Mouse (Mus musculus): ENCODE data around the gene Gpr3. TPM values are rescaled to one million over a fixed set of nuclear protein-coding genes. Genes with fewer than 3 reads are reported as not detected.

Gpr3 gene
- polyA plus RNA-seq, 1 experiment from 2014 or later = not detected

DNA sequence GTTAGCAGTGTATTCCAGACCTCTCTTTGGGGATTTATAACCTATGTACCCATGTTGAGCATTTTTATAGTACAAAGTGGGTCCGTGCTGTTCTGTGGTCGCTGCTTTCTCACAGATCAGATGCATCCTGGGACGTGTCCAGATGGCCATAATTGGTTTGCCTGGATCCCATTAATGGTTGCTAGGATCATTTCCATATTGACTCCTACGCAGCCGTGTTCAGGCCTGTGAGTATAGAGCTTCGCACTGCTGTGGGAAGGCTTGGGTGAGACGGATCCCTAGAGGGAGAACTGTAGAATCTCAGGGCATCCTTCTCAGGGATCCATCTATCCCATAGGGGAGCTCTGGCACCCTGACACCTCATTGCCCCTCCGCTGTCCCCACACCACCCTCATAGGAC is 17.2 kb upstream of the Gpr3 start:
- Histone ChIP-seq H3K4me3 (replicated peaks) (no peak overlapping the region), H3K27ac (no peak overlapping the region), H3K9me3 (replicated peaks) (no peaks in the 10 kb centered on the region), H3K9ac (no peak overlapping the region), H3K4me2 (no peak overlapping the region), H3K4me1 (replicated peaks) (no peaks in the 10 kb centered on the region), H3K27me3 (peaks cover 8% of the 10 kb centered on the region; the same call in 1 of the 2 replicates), H3K36me3 (no peaks in the 10 kb centered on the region)
- 69% methylated on average over 8 of the region's 8 CpGs for WGBS (ENCODE audit: insufficient replicate concordance)
- DNase-seq = no peak
- no peak for ATAC-seq (ENCODE audit: low read depth)

GRCm38 (mm10) chr4:133227636-133228035 is 15.3 kb upstream of the Gpr3 start:
- no peak overlapping the region for H3K9ac ChIP-seq

GRCm38 (mm10) chr4:133226073-133226472 is 13.7 kb upstream of the Gpr3 start:
- Histone ChIP-seq H3K9me3 (replicated peaks) (no peaks in the 10 kb centered on the region), H3K27me3 (peaks cover 39% of the 10 kb centered on the region), H3K4me1 (replicated peaks) (no peaks in the 10 kb centered on the region; the same call in 1 of the 2 replicates), H3K27ac (no peak overlapping the region), H3K4me2 (no peak overlapping the region), H3K4me3 (replicated peaks) (no peak overlapping the region), H3K9ac (no peak overlapping the region), H3K36me3 (no peaks in the 10 kb centered on the region)
- no peak for ATAC-seq (ENCODE audit: low read depth)
- 58% methylated on average over 10 of the region's 10 CpGs for WGBS (ENCODE audit: insufficient replicate concordance)
- DNase-seq = no peak

More at GRCm38 (mm10) chr4:133227636-133228035, 15.3 kb upstream of the Gpr3 start:
- Histone ChIP-seq H3K4me2 (no peak overlapping the region), H3K27ac (no peak overlapping the region), H3K27me3 (peaks cover 23% of the 10 kb centered on the region), H3K4me3 (replicated peaks) (no peak overlapping the region), H3K9me3 (replicated peaks) (no peaks in the 10 kb centered on the region), H3K36me3 (no peaks in the 10 kb centered on the region), H3K4me1 (replicated peaks) (no peaks in the 10 kb centered on the region)
- no peak for DNase-seq
- 42% methylated on average over 8 of the region's 8 CpGs for WGBS (ENCODE audit: insufficient replicate concordance)
- ATAC-seq (ENCODE audit: low read depth) = no peak

GRCm38 (mm10) chr4:133223875-133224274 is 11.5 kb upstream of the Gpr3 start:
- Histone ChIP-seq H3K27me3 (peaks cover 59% of the 10 kb centered on the region), H3K4me3 (replicated peaks) (no peak overlapping the region), H3K9ac (no peak overlapping the region), H3K4me1 (replicated peaks) (peaks cover 8% of the 10 kb centered on the region), H3K36me3 (no peaks in the 10 kb centered on the region), H3K9me3 (replicated peaks) (no peaks in the 10 kb centered on the region), H3K27ac (no peak overlapping the region), H3K4me2 (no peak overlapping the region)
- WGBS (ENCODE audit: insufficient replicate concordance) = 64% methylated on average over 5 of the region's 5 CpGs
- no peak for ATAC-seq (ENCODE audit: low read depth)
- DNase-seq = no peak

GRCm38 (mm10) chr4:133221701-133222100 is 9.4 kb upstream of the Gpr3 start:
- H3K36me3 ChIP-seq = no peaks in the 10 kb centered on the region
- no peak overlapping the region for H3K4me3 ChIP-seq (replicated peaks)
- peaks cover 71% of the 10 kb centered on the region for H3K27me3 ChIP-seq
- ATAC-seq (ENCODE audit: low read depth) (no peak), DNase-seq (no peak)
- WGBS (ENCODE audit: insufficient replicate concordance) = 66% methylated on average over 8 of the region's 8 CpGs
- H3K27ac ChIP-seq = no peak overlapping the region
- no peak overlapping the region for H3K9ac ChIP-seq
- H3K4me1 ChIP-seq (replicated peaks) = peaks cover 12% of the 10 kb centered on the region
- no peak overlapping the region for H3K4me2 ChIP-seq
- H3K9me3 ChIP-seq (replicated peaks) = no peaks in the 10 kb centered on the region

GRCm38 (mm10) chr4:133220656-133221055 is 8.3 kb upstream of the Gpr3 start:
- WGBS (ENCODE audit: insufficient replicate concordance) = 7% methylated on average over 25 of the region's 25 CpGs
- DNase-seq = peak; percentile 40
- Histone ChIP-seq H3K36me3 (no peaks in the 10 kb centered on the region), H3K4me1 (replicated peaks) (peaks cover 12% of the 10 kb centered on the region), H3K9me3 (replicated peaks) (no peaks in the 10 kb centered on the region), H3K9ac (peak overlapping the region; percentile 33; the same call in 1 of the 2 replicates), H3K27ac (no peak overlapping the region), H3K27me3 (peaks cover 65% of the 10 kb centered on the region), H3K4me3 (replicated peaks) (peak overlapping the region; percentile 16), H3K4me2 (peak overlapping the region; percentile 52)
- ATAC-seq (ENCODE audit: low read depth) = peak; percentile 18; the same call in 1 of the 2 replicates

- no peak overlapping the region for H3K9ac ChIP-seq
- no peaks in the 10 kb centered on the region for H3K36me3 ChIP-seq
- no peak for DNase-seq
- ATAC-seq (ENCODE audit: low read depth) = no peak
- no peak overlapping the region for H3K4me3 ChIP-seq (replicated peaks)
- WGBS (ENCODE audit: insufficient replicate concordance) = 45% methylated on average over 3 of the region's 3 CpGs
- H3K27me3 ChIP-seq = peaks cover 77% of the 10 kb centered on the region
- no peaks in the 10 kb centered on the region for H3K9me3 ChIP-seq (replicated peaks)
- H3K4me2 ChIP-seq = no peak overlapping the region
- peaks cover 12% of the 10 kb centered on the region for H3K4me1 ChIP-seq (replicated peaks)
- H3K27ac ChIP-seq = no peak overlapping the region
Observed at GRCm38 (mm10) chr4:133218745-133219144, 6.4 kb upstream of the Gpr3 start.

DNA sequence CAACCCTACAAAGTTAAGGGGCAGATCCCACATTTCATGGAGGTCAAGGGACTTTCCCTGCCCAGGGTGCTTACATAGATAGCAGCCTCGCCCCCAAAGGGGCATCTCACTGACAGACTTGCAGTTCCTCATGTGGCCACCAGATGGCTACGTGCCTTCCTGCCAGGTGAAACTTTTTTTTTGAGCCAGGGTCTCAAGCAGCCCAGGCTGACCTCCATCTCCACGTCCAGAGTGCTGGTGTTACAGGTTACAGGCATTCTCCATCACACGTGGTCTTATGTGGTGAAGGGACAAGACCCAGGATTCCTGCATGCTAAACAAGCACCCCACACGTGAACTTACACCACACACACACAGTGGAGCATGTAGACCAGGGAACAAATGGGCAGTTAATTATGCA is 5.3 kb upstream of the Gpr3 start:
- H3K4me1 ChIP-seq (replicated peaks) = peaks cover 21% of the 10 kb centered on the region
- H3K36me3 ChIP-seq = no peaks in the 10 kb centered on the region
- ATAC-seq (ENCODE audit: low read depth) (no peak), DNase-seq (peak; percentile 41)
- H3K27me3 ChIP-seq = peaks cover 78% of the 10 kb centered on the region
- H3K27ac ChIP-seq = no peak overlapping the region
- no peaks in the 10 kb centered on the region for H3K9me3 ChIP-seq (replicated peaks)
- H3K9ac ChIP-seq = no peak overlapping the region
- WGBS (ENCODE audit: insufficient replicate concordance) = 5% methylated on average over 5 of the region's 5 CpGs
- no peak overlapping the region for H3K4me2 ChIP-seq
- H3K4me3 ChIP-seq (replicated peaks) = no peak overlapping the region

GRCm38 (mm10) chr4:133213661-133214060 is 1.3 kb upstream of the Gpr3 start:
- Histone ChIP-seq H3K4me3 (replicated peaks) (no peak overlapping the region), H3K4me1 (replicated peaks) (peaks cover 22% of the 10 kb centered on the region), H3K27me3 (peaks cover 77% of the 10 kb centered on the region), H3K9ac (no peak overlapping the region), H3K4me2 (peak overlapping the region; percentile 92), H3K27ac (no peak overlapping the region), H3K9me3 (replicated peaks) (no peaks in the 10 kb centered on the region), H3K36me3 (no peaks in the 10 kb centered on the region)
- ATAC-seq (ENCODE audit: low read depth) = no peak
- DNase-seq = no peak
- 23% methylated on average over 10 of the region's 10 CpGs for WGBS (ENCODE audit: insufficient replicate concordance)

DNA sequence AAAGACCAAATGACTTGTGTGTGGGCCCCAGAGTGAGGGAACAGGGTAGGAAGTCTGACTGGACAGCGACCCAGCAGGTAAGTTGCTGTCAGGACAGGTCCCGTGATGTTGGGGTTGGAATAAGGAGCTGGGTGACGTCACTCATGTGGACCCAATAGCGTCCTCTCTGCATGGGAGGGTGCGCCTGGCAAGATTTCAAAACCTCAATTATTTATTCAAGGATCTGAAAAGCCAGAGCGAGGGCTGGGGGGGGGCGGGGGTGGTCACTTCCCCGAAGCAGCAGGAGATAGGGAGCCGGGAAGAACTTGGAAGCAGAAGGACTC is 893 bp upstream of the Gpr3 start:
- WGBS (ENCODE audit: insufficient replicate concordance) = 5% methylated on average over 9 of the region's 9 CpGs
- H3K4me2 ChIP-seq = peak overlapping the region; percentile 92
- 0 out of 2 replicates have a peak overlapping the region, but pooled peaks have one; percentile 9 for H3K9ac ChIP-seq
- H3K36me3 ChIP-seq = no peaks in the 10 kb centered on the region
- peaks cover 77% of the 10 kb centered on the region for H3K27me3 ChIP-seq
- ATAC-seq (ENCODE audit: low read depth) = no peak
- DNase-seq = no peak
- peak overlapping the region; percentile 67; the same call in 1 of the 2 replicates for H3K4me3 ChIP-seq (replicated peaks)
- H3K9me3 ChIP-seq (replicated peaks) = no peaks in the 10 kb centered on the region
- no peak overlapping the region for H3K27ac ChIP-seq
- peaks cover 20% of the 10 kb centered on the region for H3K4me1 ChIP-seq (replicated peaks)

DNA sequence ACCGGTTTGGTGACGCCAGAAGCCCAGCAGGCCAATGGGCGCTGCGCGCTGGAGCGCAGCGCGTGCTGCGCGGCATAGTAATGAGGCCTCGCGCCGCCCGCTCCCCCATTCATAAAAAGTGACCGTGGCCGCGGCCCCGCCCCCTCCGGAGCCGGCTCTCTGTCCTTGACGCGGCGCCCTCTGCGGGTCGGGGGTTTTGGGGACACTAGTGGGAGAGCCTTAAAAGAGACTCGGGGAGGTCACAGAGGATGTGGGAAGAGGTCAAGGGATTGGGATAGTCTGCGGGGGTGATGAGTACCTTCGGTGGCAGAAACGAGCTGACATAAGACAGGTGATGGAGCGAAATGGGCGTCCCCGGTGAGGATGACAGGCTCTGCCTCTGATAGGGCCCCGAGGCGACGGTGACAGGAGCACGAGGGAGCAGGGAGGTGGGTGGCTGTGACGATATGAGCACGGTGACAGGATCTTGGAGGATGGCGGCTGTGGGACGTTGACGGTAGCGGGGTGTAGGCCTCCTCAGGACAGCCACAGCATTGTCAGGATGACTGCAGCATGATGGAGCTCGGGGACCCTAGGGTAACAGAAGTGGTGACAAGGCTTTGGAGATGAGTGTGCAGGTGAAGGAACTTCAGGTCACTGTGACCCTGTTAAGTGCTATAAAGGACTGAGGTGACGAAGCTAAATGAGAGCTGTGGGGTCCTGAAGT is 379 bp upstream of the Gpr3 start:
- Histone ChIP-seq H3K27ac (no peak overlapping the region), H3K4me1 (replicated peaks) (peaks cover 20% of the 10 kb centered on the region), H3K36me3 (no peaks in the 10 kb centered on the region), H3K4me2 (peak overlapping the region; percentile 92), H3K4me3 (replicated peaks) (peak overlapping the region; percentile 67), H3K9ac (peak overlapping the region; percentile 54), H3K27me3 (peaks cover 76% of the 10 kb centered on the region), H3K9me3 (replicated peaks) (no peaks in the 10 kb centered on the region)
- WGBS (ENCODE audit: insufficient replicate concordance) = 2% methylated on average over 44 of the region's 44 CpGs
- peak; percentile 58 for DNase-seq
- ATAC-seq (ENCODE audit: low read depth) = peak; percentile 81

DNA sequence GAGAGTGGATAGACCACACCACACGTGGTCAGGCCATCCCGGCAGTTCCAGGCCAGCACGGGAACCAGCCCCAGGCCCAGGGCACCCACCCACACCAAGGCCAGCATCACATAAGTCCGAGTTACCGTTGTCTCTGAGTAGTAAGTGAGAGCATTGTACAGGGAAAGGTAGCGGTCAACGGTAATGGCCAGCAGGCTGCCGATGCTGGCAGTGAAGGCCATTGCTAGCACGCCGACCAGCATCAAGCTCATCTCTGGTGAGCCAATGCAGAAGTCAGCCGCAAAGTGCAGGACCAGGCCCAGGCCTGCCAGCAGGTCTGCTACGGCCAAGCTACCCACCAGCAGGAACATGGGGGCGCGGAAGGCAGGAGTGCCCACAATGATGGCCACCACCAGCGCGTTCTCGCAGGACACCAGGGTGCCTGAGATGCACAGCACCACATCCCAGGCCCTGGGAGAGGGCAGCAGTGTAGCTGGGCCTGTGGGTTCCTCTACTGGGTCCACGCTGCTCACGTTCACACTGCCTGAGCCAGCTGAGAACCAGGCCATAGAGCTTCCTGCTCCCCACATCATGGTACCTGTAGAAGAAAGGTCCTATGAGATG is 1.4 kb downstream of the Gpr3 start:
- 87% methylated on average over 19 of the region's 19 CpGs for WGBS (ENCODE audit: insufficient replicate concordance)
- H3K36me3 ChIP-seq = no peaks in the 10 kb centered on the region

More for the DNA sequence above, 1.4 kb downstream of the Gpr3 start:
- Histone ChIP-seq H3K9ac (no peak overlapping the region), H3K4me1 (replicated peaks) (peaks cover 20% of the 10 kb centered on the region), H3K27me3 (peaks cover 78% of the 10 kb centered on the region), H3K4me2 (no peak overlapping the region), H3K27ac (no peak overlapping the region), H3K9me3 (replicated peaks) (no peaks in the 10 kb centered on the region), H3K4me3 (replicated peaks) (no peak overlapping the region)
- ATAC-seq (ENCODE audit: low read depth) (no peak), DNase-seq (no peak)

Data from liver, embryonic 13.5 days (tissue).